8 mouse cellular contexts compared by ENCODE assay signal in genomic region chr2:145167051-145167663, GRCm38 (mm10). TPM values are rescaled to one million over a fixed set of nuclear protein-coding genes. Genes with fewer than 3 reads are reported as not detected.
DNase-seq lines count a peak whose midpoint lies in the region; ATAC-seq and TF ChIP-seq lines count a peak whose summit lies in the region.

No protein-coding gene starts in this region.

- peak; percentile 72 for TF ChIP-seq CTCF in heart, postnatal 0 days (IDR thresholded peaks at IDR 0.05; ENCODE audit: low read depth)

- no peaks in the 10 kb centered on the region for H3K36me3 ChIP-seq in forebrain, embryonic 14.5 days (ENCODE audit: control insufficient read depth, insufficient read depth, low read length)
- H3K36me3 ChIP-seq in heart, postnatal 0 days (replicated peaks; ENCODE audit: control insufficient read depth, insufficient read depth, low read length) = no peaks in the 10 kb centered on the region
- H3K36me3 ChIP-seq in liver, embryonic 13.5 days = no peaks in the 10 kb centered on the region

- peak overlapping the region; percentile 70 for H3K4me3 ChIP-seq in forebrain, embryonic 14.5 days (ENCODE audit: low read depth, low read length)
- peak overlapping the region; percentile 76 for H3K4me3 ChIP-seq in heart, postnatal 0 days (ENCODE audit: low read depth, low read length)
- peak overlapping the region; percentile 61 for H3K4me3 ChIP-seq in liver, embryonic 13.5 days (replicated peaks)

- H3K4me2 ChIP-seq in forebrain, embryonic 14.5 days (ENCODE audit: low read length) = peak overlapping the region; percentile 87
- H3K4me2 ChIP-seq in heart, postnatal 0 days (ENCODE audit: low read depth, low read length) = peak overlapping the region; percentile 99
- H3K4me2 ChIP-seq in liver, embryonic 13.5 days = peak overlapping the region; percentile 73

- no peak for TF ChIP-seq EP300 in heart, postnatal 0 days (IDR thresholded peaks at IDR 0.05; ENCODE audit: low read depth)

- under 1% methylated on average over 36 of the region's 38 CpGs for WGBS in forebrain, embryonic 14.5 days
- WGBS in heart, postnatal 0 days = under 1% methylated on average over 37 of the region's 38 CpGs
- 1% methylated on average over 32 of the region's 38 CpGs for WGBS in liver, embryonic 13.5 days (ENCODE audit: insufficient replicate concordance)

- no peaks in the 10 kb centered on the region for H3K27me3 ChIP-seq in forebrain, embryonic 14.5 days (replicated peaks; ENCODE audit: control insufficient read depth, insufficient read depth, low read length)
- peaks cover 13% of the 10 kb centered on the region; the same call in 1 of the 2 replicates for H3K27me3 ChIP-seq in heart, postnatal 0 days (ENCODE audit: control insufficient read depth, insufficient read depth, low read length)
- H3K27me3 ChIP-seq in liver, embryonic 13.5 days = peaks cover 34% of the 10 kb centered on the region

- H3K9ac ChIP-seq in forebrain, embryonic 14.5 days (ENCODE audit: low read length) = peak overlapping the region; percentile 78
- peak overlapping the region; percentile 56 for H3K9ac ChIP-seq in heart, postnatal 0 days (replicated peaks; ENCODE audit: low read depth, low read length)
- peak overlapping the region; percentile 61 for H3K9ac ChIP-seq in liver, embryonic 13.5 days

- H3K9me3 ChIP-seq in forebrain, embryonic 14.5 days (replicated peaks; ENCODE audit: control insufficient read depth, low read length) = no peaks in the 10 kb centered on the region
- H3K9me3 ChIP-seq in heart, postnatal 0 days (replicated peaks; ENCODE audit: control insufficient read depth, low read length) = no peaks in the 10 kb centered on the region
- no peaks in the 10 kb centered on the region for H3K9me3 ChIP-seq in liver, embryonic 13.5 days (replicated peaks)

- DNase-seq in CD4-positive, CD25-positive, alpha-beta regulatory T cell, adult 2 months (ENCODE audit: low read depth, low spot score) = peak; percentile 46
- peak; percentile 73 for DNase-seq in forebrain, embryonic 14.5 days (ENCODE audit: low spot score)
- DNase-seq in heart, postnatal 0 days (ENCODE audit: low spot score) = peak; percentile 75
- peak; percentile 78 for DNase-seq in kidney, postnatal 14 days
- peak; percentile 23 for DNase-seq in liver, embryonic 13.5 days
- peak; percentile 78 for DNase-seq in neural tube, embryonic 10.5 days (ENCODE audit: extremely low spot score, low spot score)
- peak; percentile 65 for DNase-seq in testis, postnatal 14 days (ENCODE audit: low spot score)

- H3K27ac ChIP-seq in forebrain, embryonic 14.5 days (ENCODE audit: low read depth, low read length) = peak overlapping the region; percentile 88
- 0 out of 2 replicates have a peak overlapping the region, but pooled peaks have one; percentile 31 for H3K27ac ChIP-seq in heart, postnatal 0 days (ENCODE audit: low read depth)
- no peak overlapping the region for H3K27ac ChIP-seq in liver, embryonic 13.5 days

- peak; percentile 34; the same call in 1 of the 2 replicates for ATAC-seq in cerebellum, adult (ENCODE audit: insufficient number of reproducible peaks, low FRiP score, low TSS enrichment)
- peak; percentile 76 for ATAC-seq in forebrain, embryonic 14.5 days
- peak; percentile 69 for ATAC-seq in heart, postnatal 0 days (ENCODE audit: insufficient read depth, low read depth)
- ATAC-seq in liver, embryonic 13.5 days (ENCODE audit: low read depth) = peak; percentile 54

- H3K4me1 ChIP-seq in forebrain, embryonic 14.5 days (ENCODE audit: control insufficient read depth, insufficient read depth, low read length) = 0 out of 2 replicates have a peak, but pooled peaks cover 3% of the 10 kb centered on the region
- H3K4me1 ChIP-seq in heart, postnatal 0 days (ENCODE audit: control insufficient read depth, insufficient read depth) = peaks cover 8% of the 10 kb centered on the region
- peaks cover 15% of the 10 kb centered on the region; the same call in 1 of the 2 replicates for H3K4me1 ChIP-seq in liver, embryonic 13.5 days (replicated peaks)

RNA-seq across cellular contexts. Expression of gene Slc24a3, which starts 0.4 kb away (rescaled TPM):
- polyA plus RNA-seq in forebrain, embryonic 14.5 days (2014; fragmentation: Nextera tagmentation; extraction: Ambion mirVana) = 3.1 and 5.2 TPM in 2 replicates
- total RNA-seq in heart, postnatal 0 days (2014; rRNA removed; ENCODE audit: low replicate concordance) = 1.4 and 3.7 TPM in 2 replicates
- 0.63 and 0.67 TPM in 2 replicates for polyA plus RNA-seq in heart, postnatal 0 days (2015; fragmentation: Nextera tagmentation; extraction: Ambion mirVana)
- polyA plus RNA-seq in liver, embryonic 13.5 days (2015; fragmentation: Nextera tagmentation; extraction: Ambion mirVana) = 0.81 and 0.87 TPM in 2 replicates

Comparison
In these comparisons a context has a peak if more than half of its experiments do, and no peak if none do; other contexts are left out.
1. DNase-seq: peak in every context shown above with its lines; median percentile 78 in kidney, postnatal 14 days; 78 in neural tube, embryonic 10.5 days; 75 in heart, postnatal 0 days; 73 in forebrain, embryonic 14.5 days; 65 in testis, postnatal 14 days; 46 in CD4-positive, CD25-positive, alpha-beta regulatory T cell, adult 2 months; 23 in liver, embryonic 13.5 days.